Mouse (Mus musculus): ENCODE measurements at regions not wholly inside any gene's neighbourhood (a gene's known extent, or its start where the extent isn't known, plus 50 kb on each side); places are given as distances from the start of the nearest gene placed in this dataset.

GRCm38 (mm10) chr15:87476247-87476646 lies 67.9 kb upstream of the Fam19a5 start:
- no peak for DNase-seq (ENCODE audit: low read depth, low spot score)

GRCm38 (mm10) chr15:87476862-87477490 lies 67.1 kb upstream of the Fam19a5 start:
- no peak for DNase-seq (ENCODE audit: low read depth, low spot score)

- no peak for DNase-seq (ENCODE audit: low read depth, low spot score)
Observed at GRCm38 (mm10) chr15:87480758-87481157, 63.3 kb upstream of the Fam19a5 start.
